Mouse (Mus musculus): Measurements from ENCODE around the gene Sorl1.

GRCm38 (mm10) chr9:42035213-42035765, 88.8 kb downstream of the Sorl1 start:
- TF ChIP-seq HCFC1 (IDR thresholded peaks at IDR 0.05; ENCODE audit: borderline replicate concordance, insufficient read depth, low read length) = no peak
- TF ChIP-seq ZNF384 (IDR thresholded peaks at IDR 0.05; ENCODE audit: low read depth, low read length) = no peak
- TF ChIP-seq CHD2 (IDR thresholded peaks at IDR 0.05; ENCODE audit: low read depth, low read length) = no peak
- no peak for TF ChIP-seq ZC3H11A (IDR thresholded peaks at IDR 0.05; ENCODE audit: borderline replicate concordance, low read depth, low read length)
- TF ChIP-seq MAFK (IDR thresholded peaks at IDR 0.05; ENCODE audit: insufficient read depth, low read depth, low read length) = no peak
